Mouse (Mus musculus): ENCODE measurements at regions not wholly inside any gene's neighbourhood (a gene's known extent, or its start where the extent isn't known, plus 50 kb on each side); places are given as distances from the start of the nearest gene placed in this dataset.

DNA sequence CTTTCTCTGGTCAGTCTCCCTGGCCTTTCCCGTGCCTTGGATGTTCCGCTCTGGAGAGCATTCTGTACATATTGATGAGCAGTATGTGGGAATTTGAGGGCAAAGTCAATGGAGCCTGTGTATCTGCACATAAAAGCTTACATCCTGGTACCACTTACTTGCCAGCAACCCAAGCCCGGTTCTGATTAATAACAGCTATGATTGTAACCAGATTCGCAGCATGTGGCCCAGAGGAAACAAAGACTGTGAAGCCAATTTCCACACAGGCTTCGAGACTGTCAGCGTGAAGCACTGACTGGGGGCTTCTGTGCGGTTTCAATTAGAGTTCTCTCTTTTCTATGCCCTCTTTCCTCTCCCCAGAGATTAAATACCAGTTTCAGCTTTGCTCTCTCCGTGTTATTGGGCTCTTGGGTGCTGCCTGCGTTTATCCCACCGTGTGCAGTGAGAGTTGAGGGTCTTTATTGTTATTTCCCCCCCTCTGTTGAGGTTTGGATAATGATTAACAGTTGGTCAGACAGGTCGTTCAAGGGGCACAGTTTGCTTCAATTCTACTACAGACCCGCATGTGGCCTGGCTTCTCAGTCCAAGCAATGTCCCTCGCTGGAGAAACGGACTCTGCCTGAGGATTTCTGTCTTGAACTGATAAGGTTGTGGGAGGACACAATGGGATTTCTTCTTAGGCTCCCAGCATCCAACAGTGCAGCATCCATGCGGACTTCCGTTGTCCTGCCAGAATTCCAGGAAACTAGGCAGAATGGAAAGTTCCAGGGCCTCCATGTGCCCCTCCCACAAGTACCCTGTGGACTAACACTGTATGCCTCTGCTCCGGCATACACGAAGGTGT lies 229.6 kb downstream of the Hace1 start:
- Histone ChIP-seq H3K9ac (replicated peaks; ENCODE audit: low read length) (no peak overlapping the region; the same call in 1 of the 2 replicates), H3K4me1 (ENCODE audit: insufficient read depth, low read length) (peaks cover 20% of the 10 kb centered on the region), H3K4me2 (replicated peaks; ENCODE audit: low read depth, low read length) (peak overlapping the region; percentile 45), H3K9me3 (ENCODE audit: low read length) (no peaks in the 10 kb centered on the region), H3K4me3 (ENCODE audit: low read length) (peak overlapping the region; percentile 20), H3K27me3 (ENCODE audit: insufficient read depth, low read length) (no peaks in the 10 kb centered on the region), H3K27ac (ENCODE audit: low read length) (peak overlapping the region; percentile 65), H3K36me3 (ENCODE audit: insufficient read depth, low read length) (no peaks in the 10 kb centered on the region)
- ATAC-seq (ENCODE audit: low FRiP score, low TSS enrichment) = peak; percentile 78
- 32% methylated on average over 18 of the region's 18 CpGs for WGBS

- no peak overlapping the region for H3K4me3 ChIP-seq (ENCODE audit: low read length)
- no peaks in the 10 kb centered on the region for H3K36me3 ChIP-seq (ENCODE audit: insufficient read depth, low read length)
- no peak overlapping the region for H3K27ac ChIP-seq (ENCODE audit: low read length)
- no peaks in the 10 kb centered on the region for H3K9me3 ChIP-seq (ENCODE audit: low read length)
- WGBS = 44% methylated on average over 6 of the region's 6 CpGs
- no peak overlapping the region for H3K9ac ChIP-seq (replicated peaks; ENCODE audit: low read length)
- no peak overlapping the region for H3K4me2 ChIP-seq (replicated peaks; ENCODE audit: low read depth, low read length)
- ATAC-seq (ENCODE audit: low FRiP score, low TSS enrichment) = no peak
- peaks cover 14% of the 10 kb centered on the region for H3K4me1 ChIP-seq (ENCODE audit: insufficient read depth, low read length)
- no peaks in the 10 kb centered on the region for H3K27me3 ChIP-seq (ENCODE audit: insufficient read depth, low read length)
Measured at GRCm38 (mm10) chr10:45811882-45812281, 234.3 kb downstream of the Hace1 start.

- Histone ChIP-seq H3K9me3 (ENCODE audit: low read length) (no peaks in the 10 kb centered on the region), H3K27ac (ENCODE audit: low read length) (no peak overlapping the region), H3K36me3 (ENCODE audit: insufficient read depth, low read length) (no peaks in the 10 kb centered on the region), H3K4me1 (ENCODE audit: insufficient read depth, low read length) (peaks cover 4% of the 10 kb centered on the region; the same call in 1 of the 2 replicates), H3K4me3 (ENCODE audit: low read length) (no peak overlapping the region), H3K9ac (replicated peaks; ENCODE audit: low read length) (no peak overlapping the region), H3K27me3 (ENCODE audit: insufficient read depth, low read length) (no peaks in the 10 kb centered on the region), H3K4me2 (replicated peaks; ENCODE audit: low read depth, low read length) (no peak overlapping the region)
- no peak for ATAC-seq (ENCODE audit: low FRiP score, low TSS enrichment)
- 63% methylated on average over 2 of the region's 2 CpGs for WGBS
Measured at GRCm38 (mm10) chr10:45813804-45814203, 236.2 kb downstream of the Hace1 start.

- WGBS = 88% methylated on average over 4 of the region's 4 CpGs
- H3K27ac ChIP-seq (ENCODE audit: low read length) = no peak overlapping the region
Measured at GRCm38 (mm10) chr10:45816679-45817078, 239.1 kb downstream of the Hace1 start.

DNA sequence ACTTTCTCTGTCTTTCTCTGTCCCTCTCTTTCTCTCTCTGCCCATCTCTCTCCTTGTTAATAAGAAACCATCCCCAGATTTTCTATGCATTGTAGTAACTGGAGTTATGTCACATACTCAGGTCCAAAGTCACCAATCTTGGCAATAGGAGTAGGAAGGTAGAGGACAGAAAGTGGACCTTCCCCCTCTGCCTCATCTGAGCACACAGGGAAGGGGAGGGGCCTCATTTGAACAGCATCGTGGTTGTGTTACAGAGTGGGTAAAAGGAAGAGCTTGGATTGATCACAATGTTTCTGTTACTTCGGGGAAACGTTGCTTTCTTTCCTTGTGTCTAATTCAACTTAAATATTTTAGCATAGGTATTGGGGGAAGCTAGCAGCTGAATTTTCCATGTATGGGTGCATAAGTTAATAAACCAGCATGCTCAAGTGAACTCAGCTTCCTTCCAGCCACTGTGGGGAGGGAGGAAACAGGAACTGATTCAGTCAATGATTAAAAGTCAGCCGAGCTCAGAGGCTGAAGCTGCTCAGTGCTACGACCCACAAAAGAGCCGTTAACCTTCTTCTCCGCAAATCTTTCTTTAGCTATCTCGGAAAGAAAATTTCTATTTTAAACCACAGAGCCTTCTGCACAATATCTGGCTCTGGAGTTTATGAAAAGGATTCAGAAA lies 243.5 kb downstream of the Hace1 start:
- ATAC-seq (ENCODE audit: low FRiP score, low TSS enrichment) = peak; percentile 94
- Histone ChIP-seq H3K4me2 (replicated peaks; ENCODE audit: low read depth, low read length) (peak overlapping the region; percentile 10; the same call in 1 of the 2 replicates), H3K4me1 (ENCODE audit: insufficient read depth, low read length) (peaks cover 7% of the 10 kb centered on the region), H3K27ac (ENCODE audit: low read length) (peak overlapping the region; percentile 82), H3K9ac (replicated peaks; ENCODE audit: low read length) (no peak overlapping the region), H3K9me3 (ENCODE audit: low read length) (no peaks in the 10 kb centered on the region), H3K27me3 (ENCODE audit: insufficient read depth, low read length) (no peaks in the 10 kb centered on the region), H3K4me3 (ENCODE audit: low read length) (no peak overlapping the region), H3K36me3 (ENCODE audit: insufficient read depth, low read length) (no peaks in the 10 kb centered on the region)
- WGBS = 26% methylated on average over 8 of the region's 8 CpGs

More at GRCm38 (mm10) chr10:45816679-45817078, 239.1 kb downstream of the Hace1 start:
- ATAC-seq (ENCODE audit: low FRiP score, low TSS enrichment) = no peak
- Histone ChIP-seq H3K27me3 (ENCODE audit: insufficient read depth, low read length) (no peaks in the 10 kb centered on the region), H3K9ac (replicated peaks; ENCODE audit: low read length) (no peak overlapping the region), H3K4me2 (replicated peaks; ENCODE audit: low read depth, low read length) (no peak overlapping the region), H3K36me3 (ENCODE audit: insufficient read depth, low read length) (no peaks in the 10 kb centered on the region), H3K9me3 (ENCODE audit: low read length) (no peaks in the 10 kb centered on the region), H3K4me1 (ENCODE audit: insufficient read depth, low read length) (peaks cover 9% of the 10 kb centered on the region), H3K4me3 (ENCODE audit: low read length) (no peak overlapping the region)

DNA sequence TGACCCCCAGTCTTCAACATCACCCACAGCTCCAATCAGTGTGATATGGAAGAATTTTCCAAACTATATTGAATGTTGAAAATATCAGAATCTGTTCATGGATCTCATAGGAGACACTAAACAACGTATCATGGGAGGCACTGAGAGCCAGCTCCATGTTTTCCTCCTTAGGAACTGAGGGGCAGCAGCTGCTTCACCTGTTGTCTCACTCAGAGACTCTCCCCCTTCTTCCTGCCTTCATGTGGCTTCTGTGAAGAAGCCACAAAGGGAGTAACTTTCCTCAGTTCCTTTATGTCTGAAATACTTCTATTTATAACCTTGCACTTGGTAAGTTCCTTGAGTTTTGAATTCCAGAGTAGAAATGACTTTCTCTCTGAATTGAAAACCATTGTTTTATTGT lies 244.6 kb downstream of the Hace1 start:
- H3K9me3 ChIP-seq (ENCODE audit: low read length) = no peaks in the 10 kb centered on the region
- no peak for ATAC-seq (ENCODE audit: low FRiP score, low TSS enrichment)
- H3K4me2 ChIP-seq (replicated peaks; ENCODE audit: low read depth, low read length) = no peak overlapping the region
- no peak overlapping the region for H3K9ac ChIP-seq (replicated peaks; ENCODE audit: low read length)
- H3K27ac ChIP-seq (ENCODE audit: low read length) = no peak overlapping the region
- H3K36me3 ChIP-seq (ENCODE audit: insufficient read depth, low read length) = no peaks in the 10 kb centered on the region
- H3K4me1 ChIP-seq (ENCODE audit: insufficient read depth, low read length) = peaks cover 7% of the 10 kb centered on the region
- WGBS = 62% methylated on average over 1 of the region's 1 CpGs
- H3K4me3 ChIP-seq (ENCODE audit: low read length) = no peak overlapping the region
- no peaks in the 10 kb centered on the region for H3K27me3 ChIP-seq (ENCODE audit: insufficient read depth, low read length)

DNA sequence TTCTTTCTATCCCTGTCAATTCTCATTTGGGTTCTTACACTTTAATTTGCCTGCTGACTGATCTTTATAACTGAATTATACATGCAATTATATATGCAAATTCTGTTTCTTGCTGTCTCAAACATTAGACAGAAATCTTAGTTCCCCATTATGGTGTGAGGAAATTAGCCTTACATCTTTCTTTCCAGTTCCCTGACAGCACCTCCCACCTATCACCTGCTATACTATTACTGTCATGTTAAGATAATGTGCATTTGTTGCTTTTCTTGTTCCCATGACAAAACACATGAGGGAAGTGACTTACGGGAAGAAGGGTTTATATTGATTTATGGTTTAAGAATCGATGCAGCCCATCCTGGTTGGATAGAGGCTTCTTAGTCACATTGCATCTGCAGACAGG lies 246.0 kb downstream of the Hace1 start:
- H3K9me3 ChIP-seq (ENCODE audit: low read length) = no peaks in the 10 kb centered on the region
- no peak overlapping the region for H3K27ac ChIP-seq (ENCODE audit: low read length)
- no peak overlapping the region for H3K4me3 ChIP-seq (ENCODE audit: low read length)
- 60% methylated on average over 2 of the region's 2 CpGs for WGBS
- H3K36me3 ChIP-seq (ENCODE audit: insufficient read depth, low read length) = no peaks in the 10 kb centered on the region
- no peak overlapping the region for H3K9ac ChIP-seq (replicated peaks; ENCODE audit: low read length)
- H3K4me2 ChIP-seq (replicated peaks; ENCODE audit: low read depth, low read length) = no peak overlapping the region
- peaks cover 7% of the 10 kb centered on the region for H3K4me1 ChIP-seq (ENCODE audit: insufficient read depth, low read length)
- H3K27me3 ChIP-seq (ENCODE audit: insufficient read depth, low read length) = no peaks in the 10 kb centered on the region
- ATAC-seq (ENCODE audit: low FRiP score, low TSS enrichment) = no peak

DNA sequence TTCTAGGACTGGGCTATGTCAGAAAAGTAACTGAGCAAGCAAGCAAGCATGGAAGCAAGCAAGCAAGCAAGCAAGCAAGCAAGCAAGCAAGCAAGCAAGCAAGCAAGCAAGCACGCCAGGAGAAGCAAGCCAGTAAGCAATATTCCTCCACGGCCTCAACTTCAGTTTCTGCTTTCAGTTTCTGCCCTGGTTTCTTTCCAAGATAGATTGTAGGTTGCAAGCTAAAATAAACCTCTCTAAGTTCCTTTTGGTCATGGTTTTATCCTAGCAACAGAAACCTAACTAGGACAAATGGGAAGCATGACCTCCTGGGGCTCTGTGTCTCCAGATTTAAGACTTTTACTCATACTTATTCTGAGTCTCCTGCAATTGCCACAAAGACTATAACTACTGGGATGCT lies 271.0 kb downstream of the Hace1 start:
- Histone ChIP-seq H3K9me3 (ENCODE audit: low read length) (no peaks in the 10 kb centered on the region), H3K4me3 (ENCODE audit: low read length) (no peak overlapping the region), H3K9ac (replicated peaks; ENCODE audit: low read length) (no peak overlapping the region), H3K4me2 (replicated peaks; ENCODE audit: low read depth, low read length) (no peak overlapping the region), H3K27me3 (ENCODE audit: insufficient read depth, low read length) (no peaks in the 10 kb centered on the region), H3K4me1 (ENCODE audit: insufficient read depth, low read length) (0 out of 2 replicates have a peak, but pooled peaks cover 5% of the 10 kb centered on the region), H3K36me3 (ENCODE audit: insufficient read depth, low read length) (no peaks in the 10 kb centered on the region), H3K27ac (ENCODE audit: low read length) (no peak overlapping the region)
- WGBS = 89% methylated on average over 2 of the region's 2 CpGs
- ATAC-seq (ENCODE audit: low FRiP score, low TSS enrichment) = no peak

GRCm38 (mm10) chr10:45849841-45850240 lies 272.2 kb downstream of the Hace1 start:
- Histone ChIP-seq H3K4me2 (replicated peaks; ENCODE audit: low read depth, low read length) (no peak overlapping the region), H3K4me3 (ENCODE audit: low read length) (no peak overlapping the region), H3K27ac (ENCODE audit: low read length) (peak overlapping the region; percentile 49; the same call in 1 of the 2 replicates), H3K36me3 (ENCODE audit: insufficient read depth, low read length) (no peaks in the 10 kb centered on the region), H3K27me3 (ENCODE audit: insufficient read depth, low read length) (no peaks in the 10 kb centered on the region), H3K4me1 (ENCODE audit: insufficient read depth, low read length) (0 out of 2 replicates have a peak, but pooled peaks cover 5% of the 10 kb centered on the region), H3K9me3 (ENCODE audit: low read length) (no peaks in the 10 kb centered on the region), H3K9ac (replicated peaks; ENCODE audit: low read length) (no peak overlapping the region)
- ATAC-seq (ENCODE audit: low FRiP score, low TSS enrichment) = 0 out of 2 replicates have a peak, but pooled peaks have one; percentile 46
- WGBS = 38% methylated on average over 1 of the region's 1 CpGs

GRCm38 (mm10) chr10:45850625-45851024 lies 273.0 kb downstream of the Hace1 start:
- Histone ChIP-seq H3K9me3 (ENCODE audit: low read length) (no peaks in the 10 kb centered on the region), H3K36me3 (ENCODE audit: insufficient read depth, low read length) (no peaks in the 10 kb centered on the region), H3K4me3 (ENCODE audit: low read length) (no peak overlapping the region), H3K9ac (replicated peaks; ENCODE audit: low read length) (no peak overlapping the region), H3K4me1 (ENCODE audit: insufficient read depth, low read length) (0 out of 2 replicates have a peak, but pooled peaks cover 5% of the 10 kb centered on the region), H3K27me3 (ENCODE audit: insufficient read depth, low read length) (no peaks in the 10 kb centered on the region), H3K4me2 (replicated peaks; ENCODE audit: low read depth, low read length) (0 out of 2 replicates have a peak overlapping the region, but pooled peaks have one; percentile 10), H3K27ac (ENCODE audit: low read length) (peak overlapping the region; percentile 49)
- 29% methylated on average over 6 of the region's 6 CpGs for WGBS
- ATAC-seq (ENCODE audit: low FRiP score, low TSS enrichment) = peak; percentile 83; the same call in 1 of the 2 replicates
